Mouse (Mus musculus) forebrain, embryonic 12.5 days (tissue): ENCODE results near the gene Me1. TPM values are rescaled to one million over a fixed set of nuclear protein-coding genes. Genes with fewer than 3 reads are reported as not detected.
"Not testable (repeated sequence)": the region's sequence is repeated elsewhere in the genome, so short reads cannot be mapped to it uniquely, and the experiment has no call there.

Source experiments
- ATAC-seq: fragments of 200-750 bp; cut with Nextera tagmentation; 2 replicates; pipeline ENCODE4 v1.8.0; 2017; ENCODE audit warnings: moderate TSS enrichment; ENCODE audit not compliant: low FRiP score
- H3K27ac ChIP-seq: fragments of 300-500 bp; sonication (generic); 2 replicates; pipeline ENCODE4 v1.5.1; 2016; ENCODE audit warnings: mild to moderate bottlenecking
- H3K27me3 ChIP-seq: fragments of 300-500 bp; sonication (generic); 2 replicates; pipeline ENCODE4 v1.6.1; 2016; ENCODE audit warnings: mild to moderate bottlenecking
- H3K36me3 ChIP-seq: fragments of 300-500 bp; sonication (generic); replicated peaks from 2 replicates; pipeline ENCODE4 v1.6.1; 2016; ENCODE audit warnings: mild to moderate bottlenecking
- H3K4me1 ChIP-seq: fragments of 300-500 bp; sonication (generic); 2 replicates; pipeline ENCODE4 v1.6.1; 2016
- H3K4me2 ChIP-seq: fragments of 300-500 bp; sonication (generic); 2 replicates; pipeline ENCODE4 v1.6.1; 2016; ENCODE audit warnings: mild to moderate bottlenecking, moderate library complexity
- H3K4me3 ChIP-seq: fragments of 300-500 bp; sonication (generic); replicated peaks from 2 replicates; pipeline ENCODE4 v1.5.1; 2016; ENCODE audit warnings: mild to moderate bottlenecking
- H3K9ac ChIP-seq: fragments of 300-500 bp; sonication (generic); 2 replicates; pipeline ENCODE4 v1.6.1; 2016; ENCODE audit warnings: mild to moderate bottlenecking
- H3K9me3 ChIP-seq: fragments of 300-500 bp; sonication (generic); 2 replicates; pipeline ENCODE4 v1.6.1; 2016
- WGBS: fragments of 180-500 bp; shearing (Covaris S2); methylation state at CpG from one replicate; pipeline ENCODE4 v1.1.7; 2016; 5-methylcytosine and 5-hydroxymethylcytosine counted together
- polyA plus RNA-seq: library from polyadenylated mRNA; unstranded; fragments of >200 nt; fragmentation: Nextera tagmentation; extraction: Ambion mirVana; gene quantifications from 2 replicates; pipeline ENCODE4 v1.2.1, GENCODE M21; 2016

Gene Me1
- polyA plus RNA-seq, 1 experiment from 2014 or later, result 11.6 TPM

GRCm38 (mm10) chr9:86617837-86618492 lies 77.8 kb downstream of the Me1 start:
- no peaks in the 10 kb centered on the region for H3K27me3 ChIP-seq
- 85% methylated on average over 7 of the region's 7 CpGs for WGBS
- no peaks in the 10 kb centered on the region for H3K9me3 ChIP-seq
- H3K9ac ChIP-seq, result no peak overlapping the region
- no peak overlapping the region for H3K4me3 ChIP-seq
- no peaks in the 10 kb centered on the region for H3K4me1 ChIP-seq
- ATAC-seq, result no peak
- no peak overlapping the region for H3K4me2 ChIP-seq
- no peak overlapping the region for H3K27ac ChIP-seq
- no peaks in the 10 kb centered on the region for H3K36me3 ChIP-seq

- no peaks in the 10 kb centered on the region for H3K9me3 ChIP-seq
- no peaks in the 10 kb centered on the region for H3K36me3 ChIP-seq
- no peak overlapping the region for H3K4me3 ChIP-seq
- no peak for ATAC-seq
- no peak overlapping the region for H3K27ac ChIP-seq
- no peaks in the 10 kb centered on the region for H3K27me3 ChIP-seq
- 82% methylated on average over 1 of the region's 1 CpGs for WGBS
- H3K9ac ChIP-seq, result no peak overlapping the region
- H3K4me1 ChIP-seq, result no peaks in the 10 kb centered on the region
- no peak overlapping the region for H3K4me2 ChIP-seq
These were observed 80.0 kb downstream of the Me1 start for GRCm38 (mm10) chr9:86615765-86616164.

- Histone ChIP-seq H3K4me1 (no peaks in the 10 kb centered on the region), H3K4me2 (no peak overlapping the region), H3K4me3 (no peak overlapping the region), H3K27me3 (no peaks in the 10 kb centered on the region), H3K9me3 (no peaks in the 10 kb centered on the region), H3K27ac (no peak overlapping the region), H3K9ac (no peak overlapping the region), H3K36me3 (no peaks in the 10 kb centered on the region)
- WGBS, result 84% methylated on average over 4 of the region's 4 CpGs
- ATAC-seq, result no peak
These were observed 83.7 kb downstream of the Me1 start for GRCm38 (mm10) chr9:86612091-86612490.

- no peak for ATAC-seq
- no peak overlapping the region for H3K4me3 ChIP-seq
- H3K9me3 ChIP-seq, result no peaks in the 10 kb centered on the region
- WGBS, result 95% methylated on average over 6 of the region's 6 CpGs
- H3K4me1 ChIP-seq, result no peaks in the 10 kb centered on the region
- no peaks in the 10 kb centered on the region for H3K36me3 ChIP-seq
- H3K27ac ChIP-seq, result no peak overlapping the region
- H3K4me2 ChIP-seq, result no peak overlapping the region
- no peaks in the 10 kb centered on the region for H3K27me3 ChIP-seq
- no peak overlapping the region for H3K9ac ChIP-seq
These were observed 90.0 kb downstream of the Me1 start for GRCm38 (mm10) chr9:86605776-86606175.

- H3K4me1 ChIP-seq, result no peaks in the 10 kb centered on the region
- no peaks in the 10 kb centered on the region for H3K9me3 ChIP-seq
- H3K27ac ChIP-seq, result no peak overlapping the region
- no peaks in the 10 kb centered on the region for H3K27me3 ChIP-seq
- 64% methylated on average over 8 of the region's 8 CpGs for WGBS
- H3K4me3 ChIP-seq, result no peak overlapping the region
- H3K9ac ChIP-seq, result no peak overlapping the region
- no peaks in the 10 kb centered on the region for H3K36me3 ChIP-seq
- no peak for ATAC-seq
- H3K4me2 ChIP-seq, result no peak overlapping the region
These were observed 95.9 kb downstream of the Me1 start for GRCm38 (mm10) chr9:86599723-86600303.

- not testable (repeated sequence) for H3K27ac ChIP-seq, ATAC-seq, H3K4me1 ChIP-seq, H3K9me3 ChIP-seq, H3K9ac ChIP-seq, H3K4me3 ChIP-seq, H3K27me3 ChIP-seq, H3K36me3 ChIP-seq, H3K4me2 ChIP-seq
These were observed 98.8 kb downstream of the Me1 start for GRCm38 (mm10) chr9:86596983-86597382.

- ATAC-seq, H3K27ac ChIP-seq, H3K9ac ChIP-seq, H3K4me2 ChIP-seq, H3K9me3 ChIP-seq, H3K4me1 ChIP-seq, H3K27me3 ChIP-seq, H3K4me3 ChIP-seq, H3K36me3 ChIP-seq: not testable (repeated sequence)
- 85% methylated on average over 10 of the region's 10 CpGs for WGBS
These were observed 101.4 kb downstream of the Me1 start for GRCm38 (mm10) chr9:86594357-86594767.

- Histone ChIP-seq H3K4me3 (no peak overlapping the region), H3K9ac (no peak overlapping the region), H3K4me2 (no peak overlapping the region), H3K9me3 (no peaks in the 10 kb centered on the region), H3K27me3 (no peaks in the 10 kb centered on the region), H3K4me1 (no peaks in the 10 kb centered on the region), H3K27ac (no peak overlapping the region), H3K36me3 (no peaks in the 10 kb centered on the region)
- peak; percentile 39; the same call in 1 of the 2 replicates for ATAC-seq
- 78% methylated on average over 19 of the region's 19 CpGs for whole genome bisulfite sequencing
These were observed 102.8 kb downstream of the Me1 start for GRCm38 (mm10) chr9:86592676-86593668.

GRCm38 (mm10) chr9:86587019-86587795 lies 108.5 kb downstream of the Me1 start:
- H3K9me3 ChIP-seq, result no peaks in the 10 kb centered on the region
- H3K4me1 ChIP-seq, result no peaks in the 10 kb centered on the region
- 94% methylated on average over 11 of the region's 11 CpGs for WGBS
- no peak overlapping the region for H3K4me2 ChIP-seq
- no peaks in the 10 kb centered on the region for H3K27me3 ChIP-seq
- H3K9ac ChIP-seq, result no peak overlapping the region
- no peaks in the 10 kb centered on the region for H3K36me3 ChIP-seq
- H3K4me3 ChIP-seq, result no peak overlapping the region
- H3K27ac ChIP-seq, result no peak overlapping the region
- ATAC-seq, result no peak

GRCm38 (mm10) chr9:86583740-86584139 lies 112.0 kb downstream of the Me1 start:
- ATAC-seq, result peak; percentile 67; the same call in 1 of the 2 replicates
- no peaks in the 10 kb centered on the region for H3K9me3 ChIP-seq
- H3K27me3 ChIP-seq, result no peaks in the 10 kb centered on the region
- no peaks in the 10 kb centered on the region for H3K4me1 ChIP-seq
- 52% methylated on average over 3 of the region's 3 CpGs for WGBS
- H3K9ac ChIP-seq, result no peak overlapping the region
- no peak overlapping the region for H3K4me3 ChIP-seq
- no peak overlapping the region for H3K4me2 ChIP-seq
- no peak overlapping the region for H3K27ac ChIP-seq
- no peaks in the 10 kb centered on the region for H3K36me3 ChIP-seq

- H3K9me3 ChIP-seq, result no peaks in the 10 kb centered on the region
- peaks cover 4% of the 10 kb centered on the region; the same call in 1 of the 2 replicates for H3K4me1 ChIP-seq
- no peak for ATAC-seq
- WGBS, result 88% methylated on average over 10 of the region's 10 CpGs
- no peaks in the 10 kb centered on the region for H3K36me3 ChIP-seq
- H3K9ac ChIP-seq, result no peak overlapping the region
- no peak overlapping the region for H3K27ac ChIP-seq
- no peaks in the 10 kb centered on the region for H3K27me3 ChIP-seq
- H3K4me3 ChIP-seq, result no peak overlapping the region
- no peak overlapping the region for H3K4me2 ChIP-seq
These were observed 116.1 kb downstream of the Me1 start for GRCm38 (mm10) chr9:86579657-86580056.

- no peak overlapping the region for H3K9ac ChIP-seq
- H3K27me3 ChIP-seq, result no peaks in the 10 kb centered on the region
- ATAC-seq, result no peak
- no peak overlapping the region for H3K27ac ChIP-seq
- no peak overlapping the region for H3K4me2 ChIP-seq
- no peaks in the 10 kb centered on the region for H3K36me3 ChIP-seq
- no peak overlapping the region for H3K4me3 ChIP-seq
- peaks cover 20% of the 10 kb centered on the region for H3K4me1 ChIP-seq
- no peaks in the 10 kb centered on the region for H3K9me3 ChIP-seq
- WGBS, result 91% methylated on average over 6 of the region's 6 CpGs
These were observed 120.6 kb downstream of the Me1 start for GRCm38 (mm10) chr9:86575178-86575577.
